Mouse (Mus musculus) embryonic stem cell, embryonic (primary cell): ENCODE results near the gene Aoc3.

ENCODE experiments used
- CTCF ChIA-PET, 4 experiments: fragments of 300-600 bp in 2 of 4; fragments of 350-600 bp in 2 of 4; sonication (Branson Sonifier 250); formaldehyde crosslinking; loops; one replicate each; lab custom pipeline; 2022; ENCODE audit warnings: inconsistent platforms in 2 of 4; lab: Charles Lee
- POLR2A ChIA-PET, 4 experiments: fragments of 300-600 bp in 2 of 4; fragments of 350-600 bp in 2 of 4; sonication (Branson Sonifier 250); formaldehyde crosslinking; loops; one replicate each; lab custom pipeline; 2022; ENCODE audit warnings: antibody characterized with exemption in 4 of 4, inconsistent platforms in 1 of 4; lab: Charles Lee

Gene Aoc3

GRCm38 (mm10) chr11:101315082-101315650 lies 15.2 kb upstream of the Aoc3 start:
- ChIA-PET POLR2A (interaction anchor here (0.6 to 4.3 kb wide), 29 partner anchors 8 to 1871 kb away, joined by 3 to 25 read pairs (median 4); partner anchors contain the start of genes Becn1 (in 4 of the 4), Rpl27 (in 2 of the 4), Aarsd1 (in 1 of the 4) and Rnd2 (in 1 of the 4)), CTCF (interaction anchor here (0.5 to 1.3 kb wide), 7 partner anchors 8 to 820 kb away, joined by 3 to 5 read pairs (median 3); partner anchors contain the start of genes Becn1 (in 2 of the 4) and Ramp2 (in 1 of the 4))

- ChIA-PET CTCF (interaction anchor here in 2 of 4 experiments (0.6 to 1.3 kb wide), 3 partner anchors 70 to 233 kb away, joined by 3 to 4 read pairs (median 3); partner anchors contain the start of genes Coasy (in 1 of the 2), Ramp2 (in 1 of the 2) and Rpl27 (in 1 of the 2)), POLR2A (interaction anchor here (0.5 to 4.3 kb wide), 43 partner anchors 8 to 659 kb away, joined by 3 to 25 read pairs (median 4); partner anchors contain the start of genes Becn1 (in 4 of the 4), Rpl27 (in 4 of the 4), Cntd1 (in 3 of the 4) and Coa3 (in 3 of the 4))
Observed at GRCm38 (mm10) chr11:101315665-101316500, 14.5 kb upstream of the Aoc3 start, which contains the start of gene Psme3. Gene Psme3, plus strand, starts transcription at chr11:101316213.

- POLR2A ChIA-PET: interaction anchor here (0.5 to 4.3 kb wide), 39 partner anchors 8 to 660 kb away, joined by 3 to 25 read pairs (median 4); partner anchors contain the start of genes Becn1 (in 4 of the 4), Rpl27 (in 4 of the 4), Cntd1 (in 3 of the 4) and Coa3 (in 3 of the 4)
Observed at GRCm38 (mm10) chr11:101316501-101316917, 13.9 kb upstream of the Aoc3 start.

GRCm38 (mm10) chr11:101323609-101324008 lies 6.8 kb upstream of the Aoc3 start:
- POLR2A ChIA-PET: interaction anchor here (0.6 to 7.7 kb wide), 30 partner anchors 9 to 259 kb away, joined by 3 to 61 read pairs (median 4); partner anchors contain the start of genes Rpl27 (in 3 of the 4), Becn1 (in 2 of the 4), Aarsd1 (in 1 of the 4) and Tmem106a (in 1 of the 4)

More at GRCm38 (mm10) chr11:101316501-101316917, 13.9 kb upstream of the Aoc3 start:
- CTCF ChIA-PET: interaction anchor here in 1 of 4 experiments (0.6 kb wide), 2 partner anchors 126 to 234 kb away, joined by 3 to 4 read pairs; partner anchors contain the start of genes Coasy and Rpl27

GRCm38 (mm10) chr11:101324763-101325162 lies 5.6 kb upstream of the Aoc3 start, which contains the start of gene Aoc2:
Gene Aoc2, plus strand, starts transcription at chr11:101325063.
- CTCF ChIA-PET: interaction anchor here (0.6 to 9.7 kb wide), 15 partner anchors 10 to 148 kb away, joined by 3 to 105 read pairs (median 7); partner anchors contain the start of genes Becn1 (in 1 of the 4), Rnd2 (in 1 of the 4), Rpl27 (in 1 of the 4) and Vat1 (in 1 of the 4)
- POLR2A ChIA-PET: interaction anchor here (0.6 to 7.7 kb wide), 27 partner anchors 8 to 153 kb away, joined by 3 to 61 read pairs (median 4); partner anchors contain the start of genes Rpl27 (in 3 of the 4), Psme3 (in 2 of the 4), Becn1 (in 1 of the 4) and Cntd1 (in 1 of the 4)

More at GRCm38 (mm10) chr11:101323609-101324008, 6.8 kb upstream of the Aoc3 start:
- CTCF ChIA-PET: interaction anchor here (0.5 to 9.7 kb wide), 42 partner anchors 8 to 925 kb away, joined by 3 to 105 read pairs (median 4); partner anchors contain the start of genes Becn1 (in 3 of the 4), Rpl27 (in 3 of the 4), BC030867 (in 1 of the 4) and Cntd1 (in 1 of the 4)

- POLR2A ChIA-PET: interaction anchor here (0.6 to 7.7 kb wide), 24 partner anchors 9 to 227 kb away, joined by 3 to 61 read pairs (median 4); partner anchors contain the start of genes Rpl27 (in 3 of the 4), Psme3 (in 2 of the 4), Becn1 (in 1 of the 4) and Brca1 (in 1 of the 4)
- CTCF ChIA-PET: interaction anchor here (0.6 to 9.7 kb wide), 12 partner anchors 9 to 237 kb away, joined by 3 to 105 read pairs (median 6); partner anchors contain the start of gene Becn1 (in 2 of the 4)
Observed at GRCm38 (mm10) chr11:101325201-101325600, 5.2 kb upstream of the Aoc3 start.

GRCm38 (mm10) chr11:101326147-101326546 lies 4.3 kb upstream of the Aoc3 start:
- ChIA-PET CTCF (interaction anchor here (0.6 to 9.7 kb wide), 16 partner anchors 10 to 303 kb away, joined by 3 to 105 read pairs (median 4); partner anchors contain the start of genes Becn1 (in 1 of the 4) and Rpl27 (in 1 of the 4)), POLR2A (interaction anchor here in 3 of 4 experiments (0.6 to 7.7 kb wide), 22 partner anchors 9 to 858 kb away, joined by 3 to 61 read pairs (median 5); partner anchors contain the start of genes Psme3 (in 3 of the 3), Rpl27 (in 3 of the 3), Ptges3l (in 2 of the 3) and Rundc1 (in 2 of the 3))

- CTCF ChIA-PET: interaction anchor here (0.5 to 9.7 kb wide), 13 partner anchors 8 to 793 kb away, joined by 3 to 105 read pairs (median 5); partner anchors contain the start of gene Becn1 (in 1 of the 4)
- POLR2A ChIA-PET: interaction anchor here (0.5 to 7.7 kb wide), 18 partner anchors 7 to 1073 kb away, joined by 3 to 61 read pairs (median 4); partner anchors contain the start of genes Psme3 (in 2 of the 4), Rpl27 (in 2 of the 4), Becn1 (in 1 of the 4) and Brca1 (in 1 of the 4)
Observed at GRCm38 (mm10) chr11:101327311-101327710, 3.1 kb upstream of the Aoc3 start.

- ChIA-PET POLR2A (interaction anchor here in 2 of 4 experiments (0.5 to 3.5 kb wide), 5 partner anchors 8 to 386 kb away, joined by 3 to 20 read pairs (median 3); partner anchors contain the start of genes Psme3 (in 1 of the 2) and Rpl27 (in 1 of the 2)), CTCF (interaction anchor here in 2 of 4 experiments (1.1 to 9.7 kb wide), 2 partner anchors 66 to 67 kb away, joined by 3 to 105 read pairs; no protein-coding TSS in a partner anchor)
Observed at GRCm38 (mm10) chr11:101328941-101329635, 1.3 kb upstream of the Aoc3 start.

GRCm38 (mm10) chr11:101330961-101331360 lies 556 bp downstream of the Aoc3 start:
- POLR2A ChIA-PET: interaction anchor here in 3 of 4 experiments (0.7 to 2.1 kb wide), 11 partner anchors 10 to 243 kb away, joined by 3 to 11 read pairs (median 4); partner anchors contain the start of genes Rpl27 (in 3 of the 3) and Psme3 (in 2 of the 3)
- CTCF ChIA-PET: interaction anchor here (0.6 to 1.8 kb wide), 8 partner anchors 17 to 433 kb away, joined by 3 to 5 read pairs (median 4); partner anchors contain the start of genes Gm27029 (in 1 of the 4) and Rundc1 (in 1 of the 4)

GRCm38 (mm10) chr11:101332537-101332936 lies 2.1 kb downstream of the Aoc3 start:
- ChIA-PET CTCF (interaction anchor here in 2 of 4 experiments (1.2 to 1.8 kb wide), 3 partner anchors 15 to 65 kb away, joined by 3 to 5 read pairs (median 3); no protein-coding TSS in a partner anchor), POLR2A (interaction anchor here in 3 of 4 experiments (0.6 to 6.3 kb wide), 9 partner anchors 7 to 264 kb away, joined by 3 to 61 read pairs (median 4); partner anchors contain the start of genes Aoc2 (in 2 of the 3), Psme3 (in 1 of the 3) and Rpl27 (in 1 of the 3))

- CTCF ChIA-PET: interaction anchor here (0.5 to 4.1 kb wide), 22 partner anchors 9 to 1440 kb away, joined by 3 to 27 read pairs (median 6); partner anchors contain the start of genes Becn1 (in 3 of the 4), Aoc2 (in 1 of the 4), Cntd1 (in 1 of the 4) and Coa3 (in 1 of the 4)
- POLR2A ChIA-PET: interaction anchor here (0.5 to 6.3 kb wide), 50 partner anchors 9 to 399 kb away, joined by 3 to 61 read pairs (median 4); partner anchors contain the start of genes Aoc2 (in 3 of the 4), Psme3 (in 3 of the 4), Rpl27 (in 3 of the 4) and Becn1 (in 2 of the 4)
Observed at GRCm38 (mm10) chr11:101334023-101334422, 3.6 kb downstream of the Aoc3 start.

GRCm38 (mm10) chr11:101334516-101334915 lies 4.1 kb downstream of the Aoc3 start:
- ChIA-PET CTCF (interaction anchor here (0.5 to 4.1 kb wide), 26 partner anchors 9 to 1440 kb away, joined by 3 to 27 read pairs (median 6); partner anchors contain the start of genes Becn1 (in 3 of the 4), Aoc2 (in 1 of the 4), Cntd1 (in 1 of the 4) and Coa3 (in 1 of the 4)), POLR2A (interaction anchor here (0.5 to 6.3 kb wide), 57 partner anchors 9 to 398 kb away, joined by 3 to 61 read pairs (median 4); partner anchors contain the start of genes Aoc2 (in 4 of the 4), Rpl27 (in 4 of the 4), Psme3 (in 3 of the 4) and Becn1 (in 2 of the 4))

GRCm38 (mm10) chr11:101335685-101336084 lies 5.3 kb downstream of the Aoc3 start:
- ChIA-PET POLR2A (interaction anchor here in 3 of 4 experiments (0.6 to 6.3 kb wide), 23 partner anchors 11 to 913 kb away, joined by 3 to 61 read pairs (median 5); partner anchors contain the start of genes Aoc2 (in 3 of the 3), Rpl27 (in 3 of the 3), Rnd2 (in 2 of the 3) and Arl4d (in 1 of the 3)), CTCF (interaction anchor here (0.5 to 4.1 kb wide), 31 partner anchors 9 to 1074 kb away, joined by 3 to 27 read pairs (median 5); partner anchors contain the start of genes Becn1 (in 2 of the 4), Aoc2 (in 1 of the 4) and Rpl27 (in 1 of the 4))
